Mouse (Mus musculus) lung, postnatal 0 days (tissue): ENCODE measurements at regions not wholly inside any gene's neighbourhood (a gene's known extent, or its start where the extent isn't known, plus 50 kb on each side); places are given as distances from the start of the nearest gene placed in this dataset.

ENCODE experiments used
- CTCF ChIP-seq: IDR thresholded peaks from 2 replicates; pipeline ENCODE4 v1.5.1; 2016; ENCODE audit warnings: antibody characterized with exemption, mild to moderate bottlenecking
- EP300 ChIP-seq: IDR thresholded peaks from 2 replicates; pipeline ENCODE4 v1.6.1; 2016; ENCODE audit warnings: antibody characterized with exemption, mild to moderate bottlenecking, control low read depth

DNA sequence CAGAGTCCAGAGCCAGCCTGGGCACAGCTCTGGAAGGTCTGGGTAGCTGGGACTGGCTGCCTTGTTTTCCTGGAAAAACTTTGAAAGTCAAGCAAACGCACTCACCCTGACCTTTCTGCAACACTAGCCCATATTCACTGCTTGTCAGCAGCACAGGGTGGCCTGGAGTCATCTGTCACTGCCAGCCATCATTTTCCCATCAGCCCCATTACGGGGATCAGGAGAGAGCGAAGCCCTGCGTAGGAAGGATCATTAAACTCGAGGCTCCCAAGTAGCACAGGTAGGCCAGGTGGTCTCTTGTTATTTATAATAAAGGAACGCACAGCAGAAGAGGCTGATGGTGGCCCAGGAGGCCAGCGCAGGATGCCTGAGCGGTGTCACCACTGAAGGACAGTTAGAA lies 389.8 kb upstream of the Zfp507 start:
- TF ChIP-seq CTCF = no peak
- TF ChIP-seq EP300 = no peak
